Mouse (Mus musculus) liver, adult 2 months (tissue): ENCODE measurements around the gene Wdr91.

ENCODE experiments used
- CTCF ChIP-seq: fragments of 200-500 bp; IDR thresholded peaks from 2 replicates; pipeline ENCODE4 v1.5.1; 2011; ENCODE audit warnings: low read depth, low read length, control low read depth
- POLR2A ChIP-seq: fragments of 200-500 bp; IDR thresholded peaks from 2 replicates; pipeline ENCODE4 v1.6.1; 2011; ENCODE audit warnings: low read length, control low read depth; ENCODE audit not compliant: insufficient read depth; ENCODE audit errors: extremely low read depth

DNA sequence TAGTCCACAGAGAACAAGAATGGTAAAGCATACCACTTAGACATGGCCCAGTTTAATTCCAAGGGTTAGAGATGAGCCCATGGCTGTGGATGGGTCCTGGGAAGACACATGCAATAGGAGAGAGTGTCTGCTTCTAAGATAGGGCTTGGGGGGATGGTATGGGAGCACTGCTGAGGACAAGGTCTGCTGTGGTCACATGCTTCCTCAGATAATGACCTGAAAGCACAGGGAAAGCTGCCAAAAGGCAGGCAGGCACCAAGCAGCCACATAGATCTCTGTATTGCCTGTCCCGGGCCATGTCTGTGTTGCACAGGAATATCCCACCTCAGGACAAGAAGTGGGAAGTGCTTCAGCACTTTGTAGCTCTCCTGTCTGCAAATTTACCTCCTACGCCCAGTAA, 11.5 kb downstream of the Wdr91 start:
- TF ChIP-seq CTCF (no peak), POLR2A (no peak)
